Mouse (Mus musculus) forebrain, embryonic 10.5 days (tissue): ENCODE results near the gene Fam189a1. TPM values are rescaled to one million over a fixed set of nuclear protein-coding genes. Genes with fewer than 3 reads are reported as not detected.
A peak's percentile ranks its signal among the peaks of the same experiment; 100 is the strongest.

Source experiments
- DNase-seq: peaks from one replicate; pipeline ENCODE4 v3.0.0-alpha.2; 2017; ENCODE audit warnings: low spot score; ENCODE audit errors: extremely low spot score
- H3K27ac ChIP-seq: fragments of 300-500 bp; sonication (generic); 2 replicates; pipeline ENCODE4 v1.5.1; 2016; ENCODE audit warnings: mild to moderate bottlenecking
- H3K27me3 ChIP-seq: fragments of 300-500 bp; sonication (generic); 2 replicates; pipeline ENCODE4 v1.6.1; 2016; ENCODE audit warnings: mild to moderate bottlenecking; ENCODE audit not compliant: poor library complexity, severe bottlenecking
- H3K36me3 ChIP-seq: fragments of 300-500 bp; sonication (generic); replicated peaks from 2 replicates; pipeline ENCODE4 v1.6.1; 2016; ENCODE audit warnings: mild to moderate bottlenecking, moderate library complexity
- H3K4me1 ChIP-seq: fragments of 300-500 bp; sonication (generic); 2 replicates; pipeline ENCODE4 v1.6.1; 2016
- H3K4me3 ChIP-seq: fragments of 300-500 bp; sonication (generic); 2 replicates; pipeline ENCODE4 v1.5.1; 2016; ENCODE audit warnings: mild to moderate bottlenecking, moderate library complexity
- H3K9me3 ChIP-seq: fragments of 300-500 bp; sonication (generic); 2 replicates; pipeline ENCODE4 v1.6.1; 2016; ENCODE audit warnings: mild to moderate bottlenecking, moderate library complexity
- WGBS: fragments of 180-500 bp; shearing (Covaris S2); methylation state at CpG from one replicate; pipeline ENCODE4 v1.1.7; 2016; 5-methylcytosine and 5-hydroxymethylcytosine counted together
- polyA plus RNA-seq: library from polyadenylated mRNA; unstranded; fragments of >200 nt; fragmentation: Nextera tagmentation; extraction: Ambion mirVana; gene quantifications from 2 replicates; pipeline ENCODE4 v1.2.1, GENCODE M21; 2016

The Fam189a1 gene
- polyA plus RNA-seq, 1 experiment from 2014 or later: 1.0 TPM

- Histone ChIP-seq H3K27ac (no peak overlapping the region), H3K4me1 (peaks cover 26% of the 10 kb centered on the region), H3K9me3 (no peaks in the 10 kb centered on the region), H3K27me3 (no peaks in the 10 kb centered on the region), H3K36me3 (peaks cover 10% of the 10 kb centered on the region), H3K4me3 (no peak overlapping the region)
- DNase-seq: no peak
- 88% methylated on average over 4 of the region's 4 CpGs for WGBS
These were observed 281.4 kb downstream of the Fam189a1 start for GRCm38 (mm10) chr7:64874941-64875340.

DNA sequence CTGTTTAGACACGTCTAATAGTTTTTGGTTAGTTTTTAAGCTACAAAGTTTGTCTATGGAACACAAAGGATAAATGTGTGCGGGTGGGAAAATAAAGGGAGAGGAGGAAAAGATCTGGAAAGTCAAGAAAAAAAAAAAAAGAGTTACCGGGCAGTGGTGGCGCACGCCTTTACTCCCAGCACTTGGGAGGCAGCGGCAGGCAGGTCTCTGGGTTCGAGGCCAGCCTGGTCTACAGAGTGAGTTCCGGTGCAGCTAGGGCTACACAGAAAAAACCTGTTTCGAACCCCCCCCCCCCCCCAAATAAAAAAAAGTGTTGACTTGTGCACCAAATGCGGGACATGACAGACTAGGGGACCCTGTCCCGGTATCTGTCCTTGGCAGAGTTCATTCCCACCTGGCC lies 283.1 kb downstream of the Fam189a1 start:
- Histone ChIP-seq H3K27ac (peak overlapping the region; percentile 98), H3K27me3 (no peaks in the 10 kb centered on the region)
- DNase-seq: peak; percentile 19

GRCm38 (mm10) chr7:64872743-64873241 lies 283.6 kb downstream of the Fam189a1 start, which contains the start of gene Nsmce3:
Gene Nsmce3 (minus strand): TSS chr7:64872997.
- Histone ChIP-seq H3K36me3 (peaks cover 20% of the 10 kb centered on the region), H3K27ac (peak within 1 kb of the TSS; percentile 98), H3K4me1 (peaks cover 32% of the 10 kb centered on the region), H3K4me3 (peak within 1 kb of the TSS; percentile 92), H3K27me3 (no peaks in the 10 kb centered on the region), H3K9me3 (no peaks in the 10 kb centered on the region)
- under 1% methylated on average over 57 of the region's 57 CpGs for WGBS
- peak; percentile 93 for DNase-seq

More for the DNA sequence above, 283.1 kb downstream of the Fam189a1 start:
- H3K36me3 ChIP-seq: peaks cover 20% of the 10 kb centered on the region
- no peaks in the 10 kb centered on the region for H3K9me3 ChIP-seq
- peak overlapping the region; percentile 92 for H3K4me3 ChIP-seq
- H3K4me1 ChIP-seq: peaks cover 32% of the 10 kb centered on the region
- 42% methylated on average over 11 of the region's 11 CpGs for WGBS

DNA sequence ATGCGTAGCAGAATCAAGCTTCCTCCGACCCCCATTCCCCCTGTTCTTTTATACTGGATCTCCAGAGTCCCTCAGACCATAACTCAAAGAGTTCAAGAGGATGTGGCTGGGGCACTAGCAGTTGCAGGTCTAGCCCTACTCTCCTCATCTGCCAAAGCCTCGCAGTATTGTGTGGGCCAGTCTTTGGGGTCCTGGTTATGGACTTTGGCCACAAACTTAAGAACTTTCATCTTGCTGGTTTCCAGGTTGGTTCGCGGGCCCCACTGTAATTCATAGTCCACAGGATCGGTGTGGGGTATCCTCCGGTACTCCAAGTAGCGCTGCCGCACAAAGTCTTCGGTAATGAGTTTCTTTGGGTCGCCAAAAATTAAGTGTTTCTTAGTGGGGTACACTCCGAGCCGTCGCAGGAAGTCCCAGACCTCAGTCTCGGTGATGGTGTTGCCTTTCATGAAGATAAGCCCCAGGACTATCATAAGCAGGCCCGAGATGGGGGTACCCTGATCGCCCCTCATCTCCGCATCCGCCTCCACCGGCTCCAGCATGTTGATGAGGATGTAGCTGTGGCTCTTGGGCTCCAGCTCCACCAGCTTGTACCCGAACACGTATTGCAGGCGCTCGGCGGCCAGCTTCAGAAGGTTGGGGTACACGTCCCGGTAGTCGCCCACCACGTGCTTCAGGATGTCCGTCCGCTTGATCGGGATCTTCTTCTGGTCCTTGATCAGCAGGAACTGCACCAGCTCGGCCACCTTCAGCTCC lies 284.2 kb downstream of the Fam189a1 start:
- DNase-seq: peak; percentile 24
- Histone ChIP-seq H3K27ac (peak overlapping the region; percentile 98), H3K4me1 (peaks cover 32% of the 10 kb centered on the region), H3K27me3 (no peaks in the 10 kb centered on the region), H3K36me3 (peaks cover 20% of the 10 kb centered on the region), H3K4me3 (peak overlapping the region; percentile 92), H3K9me3 (no peaks in the 10 kb centered on the region)
- 1% methylated on average over 33 of the region's 33 CpGs for WGBS

GRCm38 (mm10) chr7:64869549-64870065 lies 286.8 kb downstream of the Fam189a1 start:
- H3K4me1 ChIP-seq: peaks cover 32% of the 10 kb centered on the region
- H3K4me3 ChIP-seq: 0 out of 2 replicates have a peak overlapping the region, but pooled peaks have one; percentile 92
- DNase-seq: no peak
- no peaks in the 10 kb centered on the region for H3K27me3 ChIP-seq
- H3K36me3 ChIP-seq: peaks cover 20% of the 10 kb centered on the region
- no peaks in the 10 kb centered on the region for H3K9me3 ChIP-seq
- H3K27ac ChIP-seq: no peak overlapping the region
- WGBS: 96% methylated on average over 6 of the region's 6 CpGs

DNA sequence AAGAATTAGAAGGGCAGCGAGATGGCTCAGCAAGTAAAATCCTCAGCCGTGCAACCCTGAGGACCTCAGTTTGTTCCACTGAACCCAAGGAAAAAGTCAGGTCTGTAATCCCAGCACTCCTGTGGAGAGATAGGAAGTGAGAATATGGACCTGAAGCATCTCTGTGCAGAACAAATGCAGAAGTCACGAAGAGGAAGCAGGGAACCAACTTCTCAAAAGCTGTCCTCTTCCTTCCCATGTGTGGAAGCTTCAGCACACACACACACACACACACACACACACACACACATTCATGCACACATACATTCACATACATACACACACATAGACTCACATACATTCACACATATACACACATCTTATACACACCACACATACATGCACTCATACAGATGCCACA lies 292.8 kb downstream of the Fam189a1 start:
- H3K27me3 ChIP-seq: no peaks in the 10 kb centered on the region
- no peaks in the 10 kb centered on the region for H3K4me1 ChIP-seq
- no peaks in the 10 kb centered on the region for H3K36me3 ChIP-seq
- 85% methylated on average over 3 of the region's 3 CpGs for WGBS
- no peak for DNase-seq
- H3K9me3 ChIP-seq: no peaks in the 10 kb centered on the region
- H3K4me3 ChIP-seq: no peak overlapping the region
- no peak overlapping the region for H3K27ac ChIP-seq

DNA sequence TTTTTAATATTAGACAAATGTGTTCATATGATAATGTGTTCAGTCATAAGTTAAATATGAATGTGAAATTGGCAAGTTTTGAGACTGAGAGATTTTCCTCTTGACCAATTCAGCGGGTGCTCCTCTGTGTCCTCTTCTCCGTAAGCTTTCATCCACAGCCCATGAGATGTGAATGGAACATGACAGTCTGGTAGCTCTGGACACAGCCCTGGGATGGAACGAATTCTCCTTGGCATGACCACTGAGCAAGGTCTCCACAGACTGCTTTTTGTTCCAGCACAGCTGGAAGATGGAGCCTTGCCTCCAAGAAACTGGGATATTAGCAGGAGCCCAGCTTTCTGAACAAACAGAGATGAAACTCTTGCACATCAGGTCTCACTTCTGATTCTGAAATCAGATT lies 293.4 kb downstream of the Fam189a1 start:
- Histone ChIP-seq H3K36me3 (no peaks in the 10 kb centered on the region), H3K4me3 (no peak overlapping the region), H3K4me1 (no peaks in the 10 kb centered on the region), H3K9me3 (no peaks in the 10 kb centered on the region), H3K27me3 (no peaks in the 10 kb centered on the region), H3K27ac (no peak overlapping the region)
- 84% methylated on average over 3 of the region's 3 CpGs for WGBS
- no peak for DNase-seq

GRCm38 (mm10) chr7:64856526-64857082 lies 299.8 kb downstream of the Fam189a1 start:
- 86% methylated on average over 12 of the region's 12 CpGs for WGBS
- Histone ChIP-seq H3K27ac (no peak overlapping the region), H3K27me3 (no peaks in the 10 kb centered on the region), H3K9me3 (no peaks in the 10 kb centered on the region), H3K4me1 (no peaks in the 10 kb centered on the region), H3K4me3 (no peak overlapping the region), H3K36me3 (no peaks in the 10 kb centered on the region)
- DNase-seq: no peak

DNA sequence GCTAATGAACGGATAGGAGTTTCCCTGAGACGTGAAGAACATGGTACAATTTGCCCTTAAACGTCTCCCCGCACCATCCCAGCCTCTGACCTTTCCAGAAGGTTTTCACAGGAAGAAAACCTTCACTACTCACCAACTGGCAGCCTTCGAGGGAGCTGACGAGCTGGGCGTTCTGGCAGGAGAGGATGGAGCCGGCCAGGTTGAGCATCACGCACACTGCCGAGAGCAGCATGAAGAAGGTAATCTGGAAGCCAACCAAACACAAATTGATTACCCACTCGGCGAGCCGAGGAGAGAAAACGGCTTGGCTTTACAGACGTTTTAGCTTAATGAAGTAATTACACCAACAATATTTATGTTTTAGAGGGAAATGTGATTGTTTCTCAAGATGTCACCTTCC lies 300.4 kb downstream of the Fam189a1 start:
- no peak overlapping the region for H3K27ac ChIP-seq

GRCm38 (mm10) chr7:64855389-64855927 lies 300.9 kb downstream of the Fam189a1 start:
- DNase-seq: no peak
- Histone ChIP-seq H3K4me1 (no peaks in the 10 kb centered on the region), H3K4me3 (no peak overlapping the region), H3K9me3 (no peaks in the 10 kb centered on the region), H3K27ac (no peak overlapping the region), H3K36me3 (no peaks in the 10 kb centered on the region), H3K27me3 (no peaks in the 10 kb centered on the region)
- WGBS: 50% methylated on average over 10 of the region's 10 CpGs

More for the DNA sequence above, 300.4 kb downstream of the Fam189a1 start:
- Histone ChIP-seq H3K4me3 (no peak overlapping the region), H3K27me3 (no peaks in the 10 kb centered on the region), H3K36me3 (no peaks in the 10 kb centered on the region), H3K4me1 (no peaks in the 10 kb centered on the region), H3K9me3 (no peaks in the 10 kb centered on the region)
- no peak for DNase-seq
- 83% methylated on average over 15 of the region's 15 CpGs for WGBS

- WGBS: 51% methylated on average over 3 of the region's 3 CpGs
These were observed 305.6 kb downstream of the Fam189a1 start for GRCm38 (mm10) chr7:64850791-64851190.

GRCm38 (mm10) chr7:64847366-64847899 lies 308.9 kb downstream of the Fam189a1 start:
- H3K4me1 ChIP-seq: 0 out of 2 replicates have a peak, but pooled peaks cover 5% of the 10 kb centered on the region
- 83% methylated on average over 5 of the region's 5 CpGs for WGBS
- no peaks in the 10 kb centered on the region for H3K9me3 ChIP-seq
- no peak overlapping the region for H3K27ac ChIP-seq
- no peak for DNase-seq
- no peak overlapping the region for H3K4me3 ChIP-seq
- H3K36me3 ChIP-seq: no peaks in the 10 kb centered on the region
- no peaks in the 10 kb centered on the region for H3K27me3 ChIP-seq

More at GRCm38 (mm10) chr7:64850791-64851190, 305.6 kb downstream of the Fam189a1 start:
- no peak overlapping the region for H3K27ac ChIP-seq
- H3K27me3 ChIP-seq: no peaks in the 10 kb centered on the region
- no peak overlapping the region for H3K4me3 ChIP-seq
- H3K36me3 ChIP-seq: no peaks in the 10 kb centered on the region
- DNase-seq: peak; percentile 23
- no peaks in the 10 kb centered on the region for H3K9me3 ChIP-seq
- 0 out of 2 replicates have a peak, but pooled peaks cover 5% of the 10 kb centered on the region for H3K4me1 ChIP-seq
